Mouse (Mus musculus) stomach, postnatal 0 days (tissue): ENCODE results near the gene Tshz2. TPM values are rescaled to one million over a fixed set of nuclear protein-coding genes. Genes with fewer than 3 reads are reported as not detected.

Source experiments
- ATAC-seq: fragments of 200-750 bp; cut with Nextera tagmentation; 2 replicates; pipeline ENCODE4 v1.8.0; 2017; ENCODE audit not compliant: low FRiP score, low TSS enrichment
- DNase-seq: peaks from one replicate; pipeline ENCODE4 v3.0.0-alpha.2; 2016; ENCODE audit warnings: low spot score
- H3K27ac ChIP-seq: fragments of 300-500 bp; sonication (generic); replicated peaks from 2 replicates; pipeline ENCODE4 v1.5.1; 2014; ENCODE audit warnings: mild to moderate bottlenecking, control low read depth
- H3K27me3 ChIP-seq: fragments of 300-500 bp; sonication (generic); 2 replicates; pipeline ENCODE4 v1.6.1; 2014; ENCODE audit warnings: low read length; ENCODE audit not compliant: control insufficient read depth, insufficient read depth
- H3K36me3 ChIP-seq: fragments of 300-500 bp; sonication (generic); 2 replicates; pipeline ENCODE4 v1.6.1; 2014; ENCODE audit warnings: low read length, mixed read lengths; ENCODE audit not compliant: control insufficient read depth, insufficient read depth
- H3K4me1 ChIP-seq: fragments of 300-500 bp; sonication (generic); replicated peaks from 2 replicates; pipeline ENCODE4 v1.6.1; 2014; ENCODE audit warnings: antibody characterized with exemption; ENCODE audit not compliant: control insufficient read depth, insufficient read depth
- H3K4me2 ChIP-seq: fragments of 300-500 bp; sonication (generic); replicated peaks from 2 replicates; pipeline ENCODE4 v1.6.1; 2014; ENCODE audit warnings: low read depth, mild to moderate bottlenecking, control low read depth, moderate library complexity
- H3K4me3 ChIP-seq: fragments of 300-500 bp; sonication (generic); 2 replicates; pipeline ENCODE4 v1.5.1; 2014; ENCODE audit warnings: low read depth, low read length, control low read depth
- H3K9ac ChIP-seq: fragments of 300-500 bp; sonication (generic); 2 replicates; pipeline ENCODE4 v1.6.1; 2014; ENCODE audit warnings: mild to moderate bottlenecking, low read length, control low read depth, mixed read lengths
- H3K9me3 ChIP-seq: fragments of 300-500 bp; sonication (generic); 2 replicates; pipeline ENCODE4 v1.6.1; 2016; ENCODE audit warnings: low read length; ENCODE audit not compliant: control insufficient read depth
- CTCF ChIP-seq: IDR thresholded peaks from 2 replicates; pipeline ENCODE4 v1.5.1; 2016; ENCODE audit warnings: antibody characterized with exemption, low read depth, mild to moderate bottlenecking, moderate library complexity
- EP300 ChIP-seq: optimal IDR thresholded peaks from 2 replicates; pipeline ENCODE3; 2016; ENCODE audit warnings: antibody characterized with exemption
- WGBS: fragments of 180-500 bp; shearing (Covaris S2); extraction: QIAGEN DNeasy Blood & Tissue Kit; methylation state at CpG from one replicate; pipeline ENCODE4 v1.1.7; 2014; 5-methylcytosine and 5-hydroxymethylcytosine counted together
- polyA plus RNA-seq: library from polyadenylated mRNA; unstranded; fragments of >200 nt; fragmentation: Nextera tagmentation; extraction: Ambion mirVana; gene quantifications from 2 replicates; pipeline ENCODE4 v1.2.1, GENCODE M21; 2015

Tshz2 gene
- polyA plus RNA-seq, 1 experiment from 2014 or later, result 6.7 TPM

- no peak for TF ChIP-seq CTCF
- no peak for TF ChIP-seq EP300
- no peak for ATAC-seq
- Histone ChIP-seq H3K4me2 (peak overlapping the region; percentile 41), H3K9me3 (no peaks in the 10 kb centered on the region), H3K27ac (no peak overlapping the region), H3K27me3 (no peaks in the 10 kb centered on the region), H3K9ac (no peak overlapping the region), H3K4me1 (no peaks in the 10 kb centered on the region), H3K4me3 (0 out of 2 replicates have a peak overlapping the region, but pooled peaks have one; percentile 6), H3K36me3 (no peaks in the 10 kb centered on the region)
- DNase-seq, result no peak
- 26% methylated on average over 24 of the region's 24 CpGs for WGBS
These were observed 328.8 kb downstream of the Tshz2 start for GRCm38 (mm10) chr2:169961463-169962230.

GRCm38 (mm10) chr2:169962231-169962600 is 329.4 kb downstream of the Tshz2 start:
- no peak overlapping the region for H3K27ac ChIP-seq
- H3K4me1 ChIP-seq, result no peaks in the 10 kb centered on the region
- no peak for TF ChIP-seq EP300
- no peak for TF ChIP-seq CTCF
- no peak overlapping the region for H3K4me2 ChIP-seq
- H3K9ac ChIP-seq, result no peak overlapping the region
- no peak for ATAC-seq
- no peak overlapping the region for H3K4me3 ChIP-seq
- WGBS, result 41% methylated on average over 8 of the region's 8 CpGs
- H3K9me3 ChIP-seq, result no peaks in the 10 kb centered on the region
- no peak for DNase-seq
- H3K27me3 ChIP-seq, result no peaks in the 10 kb centered on the region
- no peaks in the 10 kb centered on the region for H3K36me3 ChIP-seq

- Histone ChIP-seq H3K9me3 (no peaks in the 10 kb centered on the region), H3K36me3 (no peaks in the 10 kb centered on the region), H3K9ac (no peak overlapping the region), H3K27me3 (no peaks in the 10 kb centered on the region), H3K27ac (no peak overlapping the region), H3K4me1 (no peaks in the 10 kb centered on the region), H3K4me2 (no peak overlapping the region), H3K4me3 (no peak overlapping the region)
- no peak for DNase-seq
- TF ChIP-seq CTCF (no peak), EP300 (no peak)
- no peak for ATAC-seq
- WGBS, result 40% methylated on average over 8 of the region's 8 CpGs
These were observed 330.0 kb downstream of the Tshz2 start for GRCm38 (mm10) chr2:169962776-169963175.

DNA sequence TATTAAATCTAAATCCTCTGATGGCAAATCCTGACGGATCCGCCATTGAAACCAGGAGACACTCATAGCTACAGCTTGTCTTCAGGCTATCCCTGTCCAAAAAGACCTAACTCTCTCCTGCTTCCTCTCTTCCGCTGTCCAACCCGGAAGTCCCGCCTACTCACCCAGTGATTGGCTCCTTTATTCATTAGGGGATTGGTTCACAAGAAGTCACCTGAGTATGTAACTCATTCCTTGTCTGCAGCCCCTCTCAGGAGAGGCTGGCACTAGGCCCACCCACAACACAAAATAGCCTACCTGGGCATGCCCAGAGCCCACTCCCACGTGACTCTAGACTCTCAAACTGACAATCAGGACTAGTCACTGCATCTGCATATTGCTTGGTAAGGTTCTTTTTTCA is 337.7 kb downstream of the Tshz2 start:
- WGBS, result 93% methylated on average over 6 of the region's 6 CpGs
- H3K4me2 ChIP-seq, result no peak overlapping the region
- H3K4me3 ChIP-seq, result no peak overlapping the region
- no peaks in the 10 kb centered on the region for H3K9me3 ChIP-seq
- H3K27me3 ChIP-seq, result no peaks in the 10 kb centered on the region
- no peak for DNase-seq
- no peaks in the 10 kb centered on the region for H3K4me1 ChIP-seq
- H3K36me3 ChIP-seq, result no peaks in the 10 kb centered on the region
- H3K27ac ChIP-seq, result no peak overlapping the region
- no peak overlapping the region for H3K9ac ChIP-seq
- no peak for ATAC-seq
- TF ChIP-seq EP300 (no peak), CTCF (no peak)

DNA sequence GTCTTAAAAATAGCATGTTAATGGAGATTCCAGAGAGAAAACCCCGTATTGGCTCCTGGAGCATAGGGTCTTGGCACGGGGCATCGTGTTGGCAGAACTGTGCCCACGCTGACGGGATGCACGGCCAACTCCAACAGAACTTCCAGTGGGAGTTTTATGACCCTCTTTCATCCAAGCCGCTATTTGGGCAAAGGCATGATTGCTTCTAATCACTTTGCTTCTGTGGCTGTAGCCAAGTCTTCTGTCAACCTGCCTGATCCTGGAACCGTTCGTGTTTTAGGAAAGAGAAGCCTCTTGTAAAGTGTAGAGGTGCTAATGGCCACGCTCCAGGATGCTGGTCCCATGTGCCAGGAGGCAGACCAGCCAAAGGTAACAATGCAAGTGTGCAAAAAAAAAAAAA is 350.1 kb downstream of the Tshz2 start:
- Histone ChIP-seq H3K4me1 (no peaks in the 10 kb centered on the region), H3K4me3 (no peak overlapping the region), H3K27me3 (no peaks in the 10 kb centered on the region), H3K9me3 (no peaks in the 10 kb centered on the region), H3K9ac (no peak overlapping the region), H3K36me3 (no peaks in the 10 kb centered on the region), H3K27ac (no peak overlapping the region), H3K4me2 (no peak overlapping the region)
- no peak for DNase-seq
- ATAC-seq, result no peak
- WGBS, result 83% methylated on average over 10 of the region's 10 CpGs
- TF ChIP-seq EP300 (no peak), CTCF (no peak)

- Histone ChIP-seq H3K9ac (no peak overlapping the region), H3K36me3 (no peaks in the 10 kb centered on the region), H3K27ac (no peak overlapping the region), H3K27me3 (no peaks in the 10 kb centered on the region), H3K4me2 (no peak overlapping the region), H3K9me3 (no peaks in the 10 kb centered on the region), H3K4me3 (no peak overlapping the region), H3K4me1 (no peaks in the 10 kb centered on the region)
- no peak for TF ChIP-seq EP300
- TF ChIP-seq CTCF, result no peak
- no peak for ATAC-seq
- 60% methylated on average over 13 of the region's 13 CpGs for WGBS
- DNase-seq, result no peak
These were observed 354.4 kb downstream of the Tshz2 start for GRCm38 (mm10) chr2:169987186-169987585.
